9 mouse cellular contexts compared by ENCODE assay signal in genomic region chr19:10907891-10908290, GRCm38 (mm10). TPM values are rescaled to one million over a fixed set of nuclear protein-coding genes. Genes with fewer than 3 reads are reported as not detected.
DNase-seq lines count a peak whose midpoint lies in the region.
"Had no signal": no experiment of that assay in that cellular context is flagged by ENCODE, and none has a peak within 500 bp of the region (broad histone marks: within the 10 kb centered on the region; RNA-seq: fewer than 3 reads in every experiment).

No protein-coding gene starts in this region.

- no peaks in the 10 kb centered on the region for H3K9me3 ChIP-seq in midbrain, embryonic 10.5 days (replicated peaks)
- H3K9me3 ChIP-seq: limb, embryonic 13.5 days had no signal

- no peak overlapping the region for H3K27ac ChIP-seq in midbrain, embryonic 10.5 days (replicated peaks)

- H3K36me3 ChIP-seq in midbrain, embryonic 10.5 days, result peaks cover 62% of the 10 kb centered on the region
- peaks cover 2% of the 10 kb centered on the region; the same call in 1 of the 2 replicates for H3K36me3 ChIP-seq in splenic B cell, adult 2 months (ENCODE audit: control insufficient read depth, insufficient read depth, low read length, poor library complexity, severe bottlenecking)

- DNase-seq in cerebellum, adult 18-20 months, result peak; percentile 54 to 67
- no peak for DNase-seq in cerebellum, adult 11-12 months
- peak; percentile 64 for DNase-seq in MN1 (ENCODE audit: low spot score)
- DNase-seq in embryo, embryonic 10.5 days (ENCODE audit: low spot score), result peak; percentile 68
- peak; percentile 70 to 83 for DNase-seq in heart, postnatal 10 days
- peak; percentile 62 to 69 for DNase-seq in layer of hippocampus, postnatal 10 days (ENCODE audit: low spot score in 2 of 2)
- peak; percentile 49 for DNase-seq in midbrain, embryonic 10.5 days (ENCODE audit: low spot score)
- peak; percentile 72 for DNase-seq in splenic B cell, adult 2 months (ENCODE audit: low read depth, low spot score)

- intact Hi-C loops in heart, postnatal 10 days (cut with DNase I), result loop anchor here (2.0 kb wide), 1 partner anchor 51 kb away; no protein-coding TSS in a partner anchor

- H3K27me3 ChIP-seq in midbrain, embryonic 10.5 days (ENCODE audit: low read depth, poor library complexity, severe bottlenecking), result no peaks in the 10 kb centered on the region
- H3K27me3 ChIP-seq in splenic B cell, adult 2 months (ENCODE audit: control insufficient read depth, insufficient read depth, low read length, poor library complexity, severe bottlenecking), result no peaks in the 10 kb centered on the region
- H3K27me3 ChIP-seq: limb, embryonic 13.5 days had no signal

- no peaks in the 10 kb centered on the region for H3K4me1 ChIP-seq in midbrain, embryonic 10.5 days

- no peak overlapping the region for H3K4me3 ChIP-seq in midbrain, embryonic 10.5 days
- H3K4me3 ChIP-seq: limb, embryonic 13.5 days had no signal

- 59% methylated on average over 3 of the region's 3 CpGs for WGBS in midbrain, embryonic 10.5 days

RNA-seq across cellular contexts. Expression of gene Zp1, which starts 12.5 kb away (rescaled TPM):
- not detected for total RNA-seq in heart, postnatal 10 days (2021)
- not detected for total RNA-seq in layer of hippocampus, postnatal 10 days (2021)
- polyA plus RNA-seq in midbrain, embryonic 10.5 days (2016; fragmentation: Nextera tagmentation; extraction: Ambion mirVana), result not detected in 2 replicates
- polyA plus RNA-seq: limb, embryonic 13.5 days had no signal

RNA-seq across cellular contexts. Expression of gene Prpf19, which starts 12.9 kb away (rescaled TPM):
- 100 to 1,000 TPM; 211 to 235 TPM for total RNA-seq in heart, postnatal 10 days (2021)
- 100 to 1,000 TPM; 191 to 208 TPM for total RNA-seq in layer of hippocampus, postnatal 10 days (2021)
- polyA plus RNA-seq in midbrain, embryonic 10.5 days (2016; fragmentation: Nextera tagmentation; extraction: Ambion mirVana), result 35.8 and 37.2 TPM in 2 replicates

RNA-seq across cellular contexts. Expression of gene Tmem109, which starts 26.1 kb away (rescaled TPM):
- 100 to 1,000 TPM in 1 of 2 experiments, 10 to 100 TPM in 1; 95.3 to 104 TPM for total RNA-seq in heart, postnatal 10 days (2021)
- 10 to 100 TPM; 36.4 to 37.3 TPM for total RNA-seq in layer of hippocampus, postnatal 10 days (2021)
- polyA plus RNA-seq in midbrain, embryonic 10.5 days (2016; fragmentation: Nextera tagmentation; extraction: Ambion mirVana), result 50.1 and 53.0 TPM in 2 replicates

RNA-seq across cellular contexts. Expression of gene Ptgdr2, which starts 29.1 kb away (rescaled TPM):
- under 1 TPM; 0.15 to 0.22 TPM for total RNA-seq in heart, postnatal 10 days (2021)
- total RNA-seq in layer of hippocampus, postnatal 10 days (2021), result under 1 TPM; 0.29 to 0.39 TPM
- polyA plus RNA-seq in midbrain, embryonic 10.5 days (2016; fragmentation: Nextera tagmentation; extraction: Ambion mirVana), result 0.04 and 0.09 TPM in 2 replicates

RNA-seq across cellular contexts. Expression of gene Tmem132a, which starts 38.2 kb away (rescaled TPM):
- 10 to 100 TPM; 36.7 to 42.0 TPM for total RNA-seq in heart, postnatal 10 days (2021)
- total RNA-seq in layer of hippocampus, postnatal 10 days (2021), result 100 to 1,000 TPM; 250 to 259 TPM
- polyA plus RNA-seq in midbrain, embryonic 10.5 days (2016; fragmentation: Nextera tagmentation; extraction: Ambion mirVana), result 111 and 122 TPM in 2 replicates
